Mouse (Mus musculus): Measurements from ENCODE around the gene Tars.

Gene Tars

DNA sequence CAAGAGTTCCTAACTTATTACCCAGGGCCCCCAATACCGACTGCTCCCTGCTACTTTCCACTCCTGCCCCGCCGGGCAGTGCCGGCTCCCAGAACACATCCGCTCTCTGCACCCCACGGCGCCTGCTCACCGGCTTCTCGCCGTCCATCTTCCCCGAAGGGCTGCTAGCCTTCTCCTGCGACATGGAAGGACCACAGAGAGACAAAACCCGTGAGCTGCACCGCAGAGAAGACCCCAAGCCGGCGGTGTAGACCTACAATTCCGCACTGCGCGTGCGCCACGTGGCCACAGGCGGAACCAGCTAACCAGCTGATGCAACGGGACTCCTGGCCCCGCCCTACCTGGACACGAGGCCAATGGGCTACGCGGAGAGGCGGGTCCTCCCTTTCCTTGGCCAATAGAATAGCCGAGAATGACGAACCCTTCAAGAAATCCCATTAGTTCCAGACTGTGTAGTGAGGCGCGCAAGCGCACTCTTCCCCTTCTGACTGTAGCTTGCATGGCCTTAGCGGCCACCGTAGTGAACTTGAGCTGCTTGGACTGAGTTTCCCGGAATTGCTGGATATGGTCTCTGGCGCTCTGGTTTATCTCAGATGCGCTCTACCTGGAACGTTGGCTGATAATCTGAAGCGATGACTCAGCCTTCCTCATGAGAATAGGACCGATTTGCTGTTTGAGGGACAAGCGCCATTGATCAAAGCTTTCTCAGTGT, at the start of gene Tars:
TSS of gene Tars (minus strand) at position 310 of the 712 bp plus-strand sequence.
- DNase-seq = peak; percentile 91 to 93

DNA sequence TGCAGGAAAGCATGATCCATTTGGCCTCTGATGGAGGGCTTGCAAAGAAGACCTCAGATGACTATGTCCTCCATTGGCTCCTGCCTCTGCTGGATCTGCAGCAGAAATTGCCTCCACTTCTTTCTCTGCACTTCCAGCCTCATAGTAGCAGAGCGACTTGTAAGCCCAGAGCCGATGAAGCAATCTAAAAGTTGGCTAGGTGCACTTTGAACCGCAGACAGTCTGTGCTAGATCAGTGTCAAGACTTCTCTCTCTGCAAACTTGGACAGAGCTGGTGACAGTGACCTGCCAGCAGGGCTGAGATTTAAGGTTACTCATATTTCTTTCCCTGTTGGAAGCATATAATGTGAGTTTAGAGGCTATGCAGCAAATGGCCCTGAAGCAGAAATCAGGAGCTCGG, 37.9 kb upstream of the Tars start:
- no peak for DNase-seq

DNA sequence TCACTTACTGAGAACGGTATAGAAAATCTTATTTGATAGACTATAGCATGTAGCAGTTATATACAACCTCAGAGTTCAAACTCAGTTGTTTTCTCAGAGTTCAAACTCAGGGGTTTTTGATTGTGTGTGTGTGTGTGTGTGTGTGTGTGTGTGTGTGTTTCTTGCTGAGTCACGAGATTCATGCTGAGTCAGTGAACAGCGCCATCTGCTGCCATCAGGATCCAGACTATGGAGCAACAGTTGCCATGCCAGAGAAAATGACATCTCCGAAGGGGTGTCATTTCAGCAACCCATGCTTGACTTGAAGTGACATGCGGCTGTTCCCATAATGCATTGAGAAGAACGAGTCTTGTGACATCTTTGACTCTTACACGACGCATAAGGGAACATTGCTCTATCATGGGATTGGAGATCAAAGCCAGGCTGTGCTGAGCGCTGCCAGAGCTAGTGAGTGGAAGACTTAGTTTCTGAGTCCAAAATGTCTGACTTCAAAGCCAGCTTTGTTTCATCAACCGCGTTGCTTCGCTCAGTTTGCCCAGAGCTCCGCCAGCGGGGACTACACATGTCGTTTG, 37.3 kb upstream of the Tars start:
- DNase-seq = no peak

DNA sequence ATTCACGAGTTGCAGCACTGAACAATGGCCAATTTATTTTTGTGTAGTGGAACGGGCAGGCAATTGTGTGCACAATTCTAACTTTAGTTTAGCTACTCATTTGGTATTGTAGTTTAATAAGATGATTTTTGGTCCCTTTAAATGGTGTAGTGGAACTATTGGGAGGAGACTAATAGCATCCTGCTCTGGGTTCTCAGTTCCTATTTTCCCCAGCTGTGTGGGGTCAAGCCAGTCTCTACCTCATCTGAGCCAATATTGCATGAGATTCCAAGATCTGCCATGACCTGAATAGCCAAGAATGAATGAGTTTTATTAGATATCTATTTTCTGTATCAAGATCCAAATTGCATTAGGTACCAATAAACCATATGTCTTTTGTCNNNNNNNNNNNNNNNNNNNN, 27.4 kb upstream of the Tars start:
- no peak for DNase-seq

DNA sequence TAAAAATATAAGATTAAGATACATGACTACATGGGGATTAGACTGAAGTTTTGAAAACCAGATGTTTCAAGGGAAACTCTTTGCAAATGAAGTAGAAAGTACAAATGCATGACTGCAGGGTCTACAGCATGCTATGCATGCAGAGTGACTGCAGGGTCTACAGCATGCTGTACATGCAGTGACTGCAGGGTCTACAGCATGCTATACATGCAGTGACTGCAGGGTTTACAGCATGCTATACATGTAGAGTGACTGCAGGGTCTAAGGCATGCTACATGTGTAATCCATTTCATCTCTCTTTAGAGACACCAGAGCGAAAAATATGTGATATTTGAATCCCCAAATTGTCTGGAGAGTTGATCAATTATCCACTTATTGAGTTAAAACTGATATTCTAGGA, 14.0 kb upstream of the Tars start:
- DNase-seq = no peak

DNA sequence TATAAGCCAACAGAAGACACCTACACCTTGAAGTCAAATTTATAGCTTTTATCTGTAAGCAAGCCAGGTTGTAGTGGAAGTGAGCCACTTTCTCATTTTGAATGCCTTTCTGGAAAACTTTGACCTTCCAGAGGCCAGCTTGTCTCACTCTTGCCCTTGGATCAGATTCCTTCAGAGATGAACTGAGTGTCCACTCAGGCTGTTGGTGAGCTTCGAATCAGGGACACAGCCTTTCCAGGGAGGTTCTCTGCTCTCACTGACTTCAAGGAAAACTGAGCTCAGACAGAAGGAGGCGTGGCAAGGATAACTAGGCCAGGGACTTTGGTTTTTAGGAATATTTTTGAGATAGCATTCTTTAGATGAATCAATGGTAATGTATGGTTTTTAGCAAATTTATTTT, 13.1 kb upstream of the Tars start:
- no peak for DNase-seq

DNA sequence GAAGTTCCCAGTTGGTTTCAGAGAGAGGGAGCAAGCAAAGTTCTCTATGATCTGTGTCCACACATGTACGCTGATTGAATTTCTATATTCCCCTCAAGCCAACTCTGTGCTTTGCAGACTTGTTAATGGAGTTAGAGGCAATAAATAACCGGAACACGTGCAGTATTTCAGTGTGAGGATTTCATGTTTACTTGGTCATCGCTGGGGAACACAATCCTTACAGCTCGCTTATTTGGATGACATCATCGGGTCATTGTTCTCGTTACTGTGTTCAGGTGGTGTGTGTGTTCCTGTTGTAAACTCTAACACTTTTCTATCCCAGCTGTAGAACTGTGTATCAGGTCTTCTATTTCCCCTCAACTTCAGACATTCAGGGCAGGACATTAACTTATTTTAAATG, 12.4 kb upstream of the Tars start:
- no peak for DNase-seq

DNA sequence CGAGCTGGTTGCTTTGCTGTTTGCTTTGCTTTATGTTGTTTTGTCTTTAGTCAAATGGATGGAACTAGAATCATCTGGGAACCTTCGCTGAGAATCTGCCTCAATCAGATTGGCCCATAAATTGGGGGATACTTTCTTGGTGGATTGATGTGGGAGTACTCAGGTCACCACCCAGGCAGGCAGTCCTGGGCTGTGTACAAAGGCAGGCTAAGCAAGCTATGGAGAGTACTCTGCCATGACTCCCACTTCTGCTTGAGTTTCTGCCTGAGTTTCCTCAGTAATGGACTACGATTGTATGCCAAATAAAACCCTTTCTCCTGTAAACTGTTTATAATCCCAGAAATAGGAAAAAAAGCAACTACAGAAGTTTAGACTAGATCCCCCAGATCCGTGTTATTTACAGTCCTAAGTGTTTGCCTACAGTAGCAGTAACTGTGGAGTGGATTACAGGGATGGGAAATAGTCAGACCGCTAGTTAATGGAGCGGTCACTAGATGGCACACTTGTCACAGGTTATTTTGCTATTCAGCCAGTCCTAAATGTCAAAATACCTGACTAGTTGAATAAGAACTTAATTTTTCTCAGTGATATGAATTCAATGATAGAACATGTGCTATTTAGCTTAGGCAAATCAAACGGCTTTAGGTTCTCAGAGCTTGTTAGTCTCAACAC, 8.8 kb upstream of the Tars start:
- DNase-seq = no peak

DNA sequence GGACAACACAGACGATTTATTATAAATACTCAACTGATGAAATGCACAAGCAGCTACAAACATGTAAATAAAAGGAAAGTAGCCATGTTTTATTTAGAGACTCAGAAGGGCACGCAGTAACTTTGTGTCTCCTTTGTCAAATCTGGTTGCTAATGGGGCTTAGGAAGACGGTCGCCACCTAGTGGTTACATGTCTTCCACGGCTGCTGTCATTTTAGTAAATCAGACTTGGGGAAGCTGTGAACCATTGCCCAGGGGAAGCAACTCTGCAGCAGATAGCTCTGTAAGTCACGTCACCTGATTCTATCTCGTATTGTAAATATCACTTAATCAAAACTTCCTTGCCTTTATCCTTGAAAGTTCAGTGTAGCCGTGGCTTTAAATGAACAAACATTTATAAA, 7.9 kb upstream of the Tars start:
- DNase-seq = peak in 1 of 2 experiments; percentile 52

DNA sequence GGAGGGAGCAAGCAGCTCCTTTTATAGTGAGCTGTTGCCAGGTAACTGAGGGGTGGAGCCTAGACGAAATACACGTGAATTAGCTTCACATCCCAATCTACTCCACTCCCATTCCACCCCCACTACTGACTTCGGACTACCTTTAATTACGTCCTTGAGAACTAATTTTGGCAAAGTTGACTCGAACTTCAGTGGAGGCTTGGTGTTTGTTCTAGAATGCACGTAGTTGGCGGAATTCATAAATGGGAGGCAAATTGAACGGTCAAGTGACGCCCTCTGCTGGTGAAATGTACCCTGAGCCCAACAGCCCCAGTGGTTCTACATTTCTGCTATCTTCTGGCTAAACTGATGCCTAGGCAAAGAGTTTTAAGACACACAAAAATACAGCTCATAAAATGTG, 7.3 kb upstream of the Tars start:
- no peak for DNase-seq

DNA sequence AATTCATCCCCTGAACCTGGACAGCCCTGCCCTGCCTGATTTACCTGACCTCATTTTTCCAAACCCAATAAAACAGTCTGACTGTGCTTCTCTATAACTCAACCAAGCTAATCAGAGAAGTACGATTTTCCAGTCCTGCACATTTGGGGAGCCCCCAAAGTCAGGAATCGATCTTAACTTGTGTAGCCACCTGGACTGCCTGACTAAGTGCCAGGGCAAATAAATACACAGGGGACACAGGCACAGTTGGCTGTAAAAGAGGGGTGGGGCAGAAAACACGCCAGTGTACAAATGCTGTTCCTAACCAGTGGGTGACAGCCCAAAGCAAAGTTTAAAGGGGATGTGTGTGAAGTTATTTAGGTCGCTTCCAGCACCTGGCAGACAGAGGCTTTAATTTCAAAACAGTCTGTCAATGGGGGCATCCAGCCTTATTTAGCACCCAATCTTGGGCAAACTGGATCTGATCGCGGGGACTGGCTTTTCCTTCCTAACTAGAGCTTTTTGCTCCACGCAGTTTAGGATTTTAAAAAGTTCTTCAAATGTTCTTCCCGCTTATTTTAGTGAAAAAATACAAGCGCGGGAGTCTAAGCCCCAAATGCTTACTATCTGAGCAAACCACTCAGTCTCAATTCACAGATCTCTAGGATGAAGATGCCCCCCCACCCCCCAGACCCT, 652 bp downstream of the Tars start:
- DNase-seq = no peak

DNA sequence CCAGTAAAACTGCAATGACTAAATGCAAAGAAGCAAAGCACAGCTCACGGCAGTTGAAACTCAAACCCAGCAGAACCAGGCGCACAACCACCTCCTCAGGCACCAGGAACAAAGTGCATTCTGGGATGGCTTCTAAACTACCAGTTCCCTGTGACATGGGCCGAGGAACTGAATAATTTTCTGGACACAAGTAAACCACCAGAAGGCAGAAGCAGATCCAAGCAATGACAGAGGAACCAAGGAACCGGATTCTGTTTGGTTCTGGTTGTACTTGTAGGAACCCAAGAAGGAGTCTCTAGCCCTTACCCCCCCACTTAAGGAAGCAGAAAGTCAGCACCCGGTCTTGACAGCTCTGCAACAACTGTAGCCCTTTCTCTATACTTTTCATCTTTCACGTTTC, 3.0 kb downstream of the Tars start:
- no peak for DNase-seq

DNA sequence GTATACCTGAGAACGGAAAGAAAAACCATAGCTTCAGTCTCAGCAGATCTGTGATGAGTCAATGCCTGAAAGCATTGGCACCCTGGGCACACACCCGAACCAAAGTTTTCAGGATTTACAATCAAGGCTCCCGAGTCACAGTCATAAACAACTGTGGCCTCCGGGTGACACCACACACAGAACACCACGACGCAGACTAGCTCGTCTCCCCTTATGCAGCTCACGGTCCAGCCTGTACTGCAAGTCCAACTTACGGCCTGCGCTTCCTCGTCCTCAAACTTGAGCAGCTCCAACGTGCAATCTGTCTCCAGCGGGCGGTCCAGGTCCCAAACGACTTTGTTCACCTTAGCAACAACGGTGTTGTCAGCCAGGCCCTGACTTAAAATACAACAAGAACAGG, 6.6 kb downstream of the Tars start:
- no peak for DNase-seq

DNA sequence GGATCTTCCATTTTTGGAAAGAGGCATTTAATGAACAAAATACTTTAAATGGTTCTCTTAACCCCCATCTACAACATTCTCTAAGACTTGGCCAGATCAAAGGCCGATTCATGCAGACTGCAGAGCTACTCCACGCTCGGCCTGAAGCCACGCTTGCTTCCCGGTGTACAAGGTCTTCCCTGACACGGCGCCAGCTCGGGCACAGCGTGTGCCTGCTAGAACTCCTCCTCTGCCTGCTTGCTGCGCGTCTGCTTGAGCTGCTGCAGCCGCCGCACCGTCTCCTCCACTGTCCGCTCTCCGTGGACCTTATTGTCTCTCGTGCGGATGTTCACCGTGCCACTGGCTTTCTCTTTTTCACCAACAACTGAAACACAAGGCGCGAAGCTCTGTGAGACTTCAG, 15.7 kb downstream of the Tars start:
- no peak for DNase-seq

DNA sequence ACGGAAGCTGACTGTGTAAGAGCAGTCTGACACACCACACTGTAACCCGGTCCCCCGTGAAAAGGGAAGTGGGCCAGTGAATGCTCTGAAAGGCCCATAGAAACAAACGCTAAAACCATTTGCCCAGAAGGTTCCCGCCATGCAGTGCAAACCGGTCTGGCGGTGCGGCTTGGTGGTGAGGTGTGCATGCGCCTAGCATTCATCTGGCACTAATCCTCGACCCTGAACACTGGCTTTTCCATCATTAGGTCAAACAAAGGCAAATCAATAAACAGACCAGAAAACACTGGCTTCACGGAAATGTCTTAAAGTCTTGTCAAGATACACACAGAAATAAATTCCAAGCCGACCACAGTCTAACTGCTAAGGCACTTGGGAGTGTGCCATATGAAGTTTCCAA, 16.9 kb downstream of the Tars start:
- no peak for DNase-seq

DNA sequence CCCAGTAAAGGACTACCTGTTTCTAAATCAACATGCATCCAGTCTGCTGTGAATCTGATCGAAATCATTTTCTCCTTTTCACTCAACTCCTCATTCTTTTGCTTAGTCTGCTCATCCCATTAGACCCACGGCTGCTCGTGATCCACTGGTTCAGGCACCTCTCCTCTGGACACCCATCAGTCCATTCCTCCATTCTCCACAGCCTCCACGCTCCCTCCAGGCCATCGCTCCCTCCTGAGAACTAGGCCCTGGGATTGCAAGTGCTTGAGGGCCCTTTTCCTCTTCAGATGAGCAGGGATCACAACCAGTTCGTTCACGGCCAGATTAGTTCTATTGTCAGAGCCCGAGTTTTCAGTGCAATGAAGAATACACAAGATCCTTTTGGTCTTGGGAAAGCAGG, 18.8 kb downstream of the Tars start:
- DNase-seq = no peak

DNA sequence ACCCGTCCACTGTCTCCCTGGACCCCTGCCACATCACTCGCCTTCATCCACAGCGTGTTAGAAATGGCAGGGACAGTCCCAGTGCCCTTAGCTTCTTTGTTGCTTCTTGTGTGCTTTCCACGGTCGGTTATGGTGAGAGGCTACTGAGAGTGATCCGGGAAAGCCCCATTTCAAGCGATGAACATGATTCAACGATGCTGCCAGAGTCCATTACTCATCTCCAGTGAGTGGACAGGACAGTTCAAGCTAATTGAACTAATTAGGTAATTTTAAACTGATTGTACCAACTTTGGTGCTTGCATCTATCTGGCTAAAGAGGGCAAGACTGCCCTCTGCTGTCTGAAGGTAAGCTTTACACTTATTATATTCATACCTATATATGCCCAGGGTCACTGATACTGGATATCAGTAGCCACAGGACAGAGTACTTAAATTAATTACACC, 19.4 kb downstream of the Tars start:
- no peak for DNase-seq

DNA sequence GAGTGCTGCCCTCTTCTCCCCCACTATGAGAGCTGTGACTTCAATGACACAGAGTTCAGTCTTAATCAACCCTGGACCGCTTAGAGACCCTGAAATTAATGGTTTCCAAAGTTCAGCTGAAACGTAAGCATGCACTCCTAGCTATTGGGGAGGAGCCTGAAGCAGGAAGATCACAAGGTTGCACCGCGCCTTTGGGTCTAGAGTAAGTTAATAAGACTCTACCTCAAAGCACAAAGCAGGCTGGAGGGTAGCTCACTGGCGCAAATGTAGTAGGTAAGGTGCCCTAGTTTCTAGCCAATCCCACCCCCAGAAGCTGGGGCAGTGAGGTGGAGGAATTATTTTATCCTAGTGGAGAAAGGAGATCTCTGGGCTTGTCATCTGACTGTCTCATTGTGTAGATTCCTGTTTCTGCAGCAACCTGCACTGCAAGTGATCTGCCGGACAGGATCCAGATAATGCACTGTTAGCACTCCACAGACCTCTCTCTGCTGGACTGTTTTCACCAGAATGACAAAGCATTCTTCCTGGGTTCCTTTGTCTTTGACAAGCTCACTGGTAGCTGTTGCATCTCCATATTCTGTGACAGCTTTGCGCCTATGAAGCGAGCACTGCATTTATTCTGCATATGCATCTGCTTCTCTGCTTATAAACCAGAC, 19.9 kb downstream of the Tars start:
- no peak for DNase-seq

DNA sequence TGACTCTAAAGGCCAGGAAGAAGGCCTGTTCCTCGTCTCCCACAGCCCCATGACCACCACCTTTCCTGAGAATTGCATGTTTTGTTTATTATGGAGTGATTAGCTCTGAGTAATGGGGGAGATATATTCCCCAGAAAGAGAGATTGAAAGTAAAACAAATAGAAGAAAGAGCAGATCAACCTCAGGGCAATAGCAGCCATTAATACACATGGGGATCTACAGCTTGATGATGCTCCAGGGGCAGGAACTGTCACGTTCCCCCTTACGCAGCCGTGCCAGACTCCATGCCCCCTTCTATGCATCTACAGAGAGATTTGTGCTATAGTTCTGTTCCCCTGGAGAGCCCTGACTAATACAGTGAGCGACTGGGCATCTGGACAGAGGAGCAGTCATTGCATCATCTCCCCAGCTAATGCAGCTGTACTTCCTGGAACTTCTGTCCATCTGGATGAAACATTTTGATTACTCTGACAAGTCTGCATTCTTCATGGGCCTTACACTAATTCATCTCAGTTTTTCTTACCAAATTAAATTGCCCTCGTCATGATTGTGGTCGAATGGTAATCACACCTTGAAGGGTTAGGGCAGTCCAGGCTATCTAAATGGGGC, 28.9 kb downstream of the Tars start:
- no peak for DNase-seq

DNA sequence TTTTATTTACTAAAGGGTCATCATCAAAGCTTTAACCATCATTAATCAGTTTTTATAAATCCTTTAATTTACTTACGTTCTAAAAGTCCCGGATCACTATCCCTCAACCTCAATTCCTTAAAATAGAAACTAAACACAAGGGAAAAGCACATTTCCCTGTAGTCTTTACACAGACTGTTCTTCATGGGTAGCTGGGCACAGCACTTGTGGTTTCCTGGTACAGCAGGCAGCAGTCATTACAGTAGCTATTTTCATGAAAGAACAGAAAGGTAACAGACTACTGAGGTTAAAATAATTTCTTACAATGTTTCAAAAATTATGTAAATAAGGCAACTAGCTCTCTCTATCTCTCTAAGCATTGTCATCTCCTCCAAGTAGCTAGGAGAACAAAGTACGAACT, 29.9 kb downstream of the Tars start:
- DNase-seq = no peak

DNA sequence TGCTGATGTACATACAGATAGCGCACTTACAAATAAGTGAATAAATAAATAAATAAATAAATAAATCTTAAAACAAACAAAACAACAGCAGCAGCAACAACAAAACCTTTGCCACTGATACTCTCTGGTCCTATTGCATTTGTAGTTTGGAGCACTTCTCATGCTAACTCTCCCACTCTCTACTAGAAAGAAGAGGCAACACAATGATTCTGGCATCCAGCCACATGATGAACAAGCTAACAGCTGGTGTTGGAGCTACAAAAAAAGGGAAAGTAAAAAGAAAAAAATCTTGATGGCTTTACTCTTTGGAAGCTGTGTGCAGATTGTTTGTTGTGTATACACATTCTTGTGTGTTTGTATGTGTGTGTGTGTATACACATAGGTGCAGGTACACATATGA, 34.7 kb downstream of the Tars start:
- DNase-seq = no peak

DNA sequence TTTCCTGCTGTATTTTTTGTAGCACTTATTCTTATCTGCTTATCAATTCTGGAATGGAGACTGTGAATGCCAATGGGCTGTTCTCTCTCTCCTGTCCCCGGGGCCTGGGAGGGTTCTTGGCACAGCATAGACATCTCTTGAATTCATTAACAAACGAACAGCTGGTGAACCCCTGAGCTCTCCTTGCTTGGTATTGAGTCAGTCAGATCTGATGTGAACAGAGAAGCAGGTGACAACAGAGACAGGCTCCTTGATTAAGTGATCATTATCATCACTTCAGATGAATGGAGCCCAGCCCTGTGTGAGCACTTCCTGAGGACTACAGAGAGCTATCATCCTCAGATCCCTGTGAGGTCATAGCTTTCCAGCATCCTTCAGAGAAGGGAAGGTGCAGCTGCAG, 35.4 kb downstream of the Tars start:
- DNase-seq = no peak

DNA sequence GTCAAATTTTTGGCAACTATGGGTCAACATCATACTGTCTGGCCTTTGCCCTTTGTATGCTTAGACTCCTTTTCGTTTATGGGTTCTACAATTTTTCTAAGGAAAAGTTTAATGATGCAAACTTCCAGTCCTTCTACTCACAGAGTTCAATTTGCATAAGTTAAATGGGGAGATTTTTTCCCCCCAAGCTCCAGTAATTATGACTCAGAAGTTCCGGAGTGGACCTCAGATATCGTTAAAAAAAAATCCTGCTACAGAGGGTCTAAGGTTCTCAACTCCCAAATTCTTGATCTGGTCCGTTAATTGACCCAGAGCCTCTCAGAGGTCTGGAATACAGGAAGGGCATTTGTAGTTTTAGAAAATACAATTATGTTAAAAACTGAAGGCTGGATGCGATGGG, 37.6 kb downstream of the Tars start:
- DNase-seq = no peak
